ENCODE assay signal across 18 mouse cellular contexts in the genomic region with DNA sequence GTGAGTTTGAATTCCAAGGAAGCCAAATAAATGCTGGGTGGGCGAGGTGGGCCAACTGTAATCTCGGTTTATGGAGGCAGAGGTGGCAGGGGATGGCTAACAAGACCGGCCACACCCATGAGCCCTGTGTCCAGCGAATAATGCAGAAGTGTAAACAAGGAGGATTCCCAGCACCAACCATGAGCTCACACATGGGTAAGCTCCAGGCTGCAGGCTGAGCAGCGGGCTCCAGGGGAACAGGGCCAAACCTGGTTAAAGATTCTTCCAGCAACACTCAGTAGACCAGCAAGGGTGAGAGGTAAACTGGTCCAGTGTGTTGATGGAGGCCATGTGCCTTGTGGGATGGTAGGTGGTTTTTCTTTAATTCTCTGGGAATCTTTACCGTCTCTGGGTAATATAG. TPM values are rescaled to one million over a fixed set of nuclear protein-coding genes. Genes with fewer than 3 reads are reported as not detected.
A peak's percentile ranks its signal among the peaks of the same experiment; 100 is the strongest.
DNase-seq lines count a peak whose midpoint lies in the region; ATAC-seq and TF ChIP-seq lines count a peak whose summit lies in the region.
"Had no signal": no experiment of that assay in that cellular context is flagged by ENCODE, and none has a peak within 500 bp of the region (broad histone marks: within the 10 kb centered on the region; RNA-seq: fewer than 3 reads in every experiment).

No protein-coding gene starts in this region.

- H3K4me2 ChIP-seq in kidney, embryonic 16.5 days (replicated peaks; ENCODE audit: low read depth, low read length): no peak overlapping the region
- H3K4me2 ChIP-seq: embryonic facial prominence, embryonic 12.5 days; forebrain, embryonic 13.5 days; forebrain, embryonic 15.5 days had no signal

- no peaks in the 10 kb centered on the region for H3K4me1 ChIP-seq in kidney, adult 2 months (ENCODE audit: control insufficient read depth, insufficient read depth, low read length)
- peaks cover 4% of the 10 kb centered on the region; the same call in 1 of the 2 replicates for H3K4me1 ChIP-seq in kidney, embryonic 16.5 days (ENCODE audit: insufficient read depth, low read length)
- H3K4me1 ChIP-seq: embryonic facial prominence, embryonic 12.5 days had no signal

- in situ Hi-C loops in Patski (cut with MboI; ENCODE audit: low pct_unique_long_range_greater_than_20kb): no loop called here

- H3K9me3 ChIP-seq in kidney, embryonic 16.5 days (ENCODE audit: low read length): no peaks in the 10 kb centered on the region
- H3K9me3 ChIP-seq: embryonic facial prominence, embryonic 10.5 days; embryonic facial prominence, embryonic 12.5 days; forebrain, embryonic 13.5 days; forebrain, embryonic 15.5 days had no signal

- no peak for TF ChIP-seq POLR2A in kidney, adult 2 months (IDR thresholded peaks at IDR 0.05; ENCODE audit: low read depth, low read length)

- no peak for TF ChIP-seq CTCF in kidney, adult 2 months (conservative IDR thresholded peaks at IDR 0.05; ENCODE audit: insufficient read depth, insufficient read length, low read depth, low read length)
- no peak for TF ChIP-seq CTCF in Patski (IDR thresholded peaks at IDR 0.05)

- H3K36me3 ChIP-seq in kidney, adult 2 months (ENCODE audit: control insufficient read depth, insufficient read depth, low read length): no peaks in the 10 kb centered on the region
- no peaks in the 10 kb centered on the region for H3K36me3 ChIP-seq in kidney, embryonic 16.5 days (ENCODE audit: insufficient read depth, low read length)
- H3K36me3 ChIP-seq: embryonic facial prominence, embryonic 10.5 days; embryonic facial prominence, embryonic 12.5 days; forebrain, embryonic 15.5 days had no signal

- CTCF ChIA-PET in Patski (lab: Charles Lee): interaction anchor here (0.7 to 5.4 kb wide), 8 partner anchors 18 to 73 kb away, joined by 3 to 25 read pairs (median 4); no protein-coding TSS in a partner anchor

- no peak overlapping the region for H3K9ac ChIP-seq in kidney, embryonic 16.5 days (replicated peaks; ENCODE audit: low read length)
- H3K9ac ChIP-seq: embryonic facial prominence, embryonic 12.5 days; forebrain, embryonic 13.5 days; forebrain, embryonic 15.5 days had no signal

- POLR2A ChIA-PET in Patski (lab: Charles Lee): interaction anchor here (0.6 kb wide), 2 partner anchors 70 to 487 kb away, joined by 3 to 4 read pairs; no protein-coding TSS in a partner anchor

- H3K4me3 ChIP-seq in kidney, adult 2 months (ENCODE audit: insufficient read depth, low read depth, low read length): no peak overlapping the region
- no peak overlapping the region for H3K4me3 ChIP-seq in kidney, embryonic 16.5 days (ENCODE audit: low read length)
- H3K4me3 ChIP-seq: embryonic facial prominence, embryonic 10.5 days; embryonic facial prominence, embryonic 12.5 days; forebrain, embryonic 13.5 days; forebrain, embryonic 15.5 days had no signal

- no peaks in the 10 kb centered on the region for H3K27me3 ChIP-seq in kidney, adult 2 months (replicated peaks; ENCODE audit: control insufficient read depth, insufficient read depth, low read length)
- H3K27me3 ChIP-seq in kidney, embryonic 16.5 days (ENCODE audit: insufficient read depth, low read length): no peaks in the 10 kb centered on the region
- no peaks in the 10 kb centered on the region for H3K27me3 ChIP-seq in Patski
- H3K27me3 ChIP-seq: embryonic facial prominence, embryonic 12.5 days; forebrain, embryonic 15.5 days had no signal

- DNase-seq in kidney, adult 11 months: peak; percentile 48
- no peak for DNase-seq in kidney, postnatal 10 days
- peak; percentile 69 for DNase-seq in kidney, adult 2 months
- peak; percentile 45 to 56 for DNase-seq in kidney, postnatal 36 days
- DNase-seq in kidney, postnatal 4 days: no peak
- DNase-seq in Patski (ENCODE audit: low read depth, low spot score): no peak
- DNase-seq in heart, adult 18-20 months: no peak
- DNase-seq: adrenal gland, adult 8-10 months; adrenal gland, postnatal 14 days; adrenal gland, postnatal 36 days; cerebellum, adult 11-12 months; cerebellum, adult 9-10 months had no signal

- H3K27ac ChIP-seq in kidney, adult 2 months (ENCODE audit: insufficient read depth, low read depth, low read length): no peak overlapping the region
- no peak overlapping the region for H3K27ac ChIP-seq in kidney, embryonic 16.5 days (ENCODE audit: low read length)
- H3K27ac ChIP-seq: embryonic facial prominence, embryonic 10.5 days; embryonic facial prominence, embryonic 12.5 days; forebrain, embryonic 13.5 days; forebrain, embryonic 15.5 days had no signal

- no peak for ATAC-seq in kidney, embryonic 16.5 days (ENCODE audit: low FRiP score, low TSS enrichment)
- ATAC-seq in Patski: peak; percentile 37
- ATAC-seq: activated CD4-positive, CD25-positive, alpha-beta regulatory T cell, adult 4 months; forebrain, embryonic 15.5 days had no signal

- WGBS in kidney, adult 2 months: 66% methylated on average over 6 of the region's 6 CpGs
- 73% methylated on average over 6 of the region's 6 CpGs for WGBS in kidney, embryonic 16.5 days

RNA-seq across cellular contexts. Expression of a gene that starts 53.2 kb away (rescaled TPM):
- polyA plus RNA-seq in kidney, adult 2 months (2012; rRNA removed): 2.7 and 3.1 TPM in 2 replicates
- 0.51 and 1.1 TPM in 2 replicates for polyA plus RNA-seq in kidney, embryonic 16.5 days (2015; fragmentation: Nextera tagmentation; extraction: Ambion mirVana)
- 14.2 TPM for polyA plus RNA-seq in Patski (2021)
- 1 to 10 TPM; 7.9 to 8.3 TPM for total RNA-seq in heart, adult 18-20 months (2021)

Comparison
In these comparisons a context has a peak if more than half of its experiments do, and no peak if none do; other contexts are left out.
1. DNase-seq: peak in kidney, adult 11 months (single experiment), kidney, adult 2 months (single experiment) and kidney, postnatal 36 days (2 of 2); none in kidney, postnatal 10 days (single experiment), kidney, postnatal 4 days (0 of 2), Patski (single experiment) and heart, adult 18-20 months (0 of 2).